Mouse (Mus musculus): ENCODE data around the gene Ecd.

GRCm38 (mm10) chr14:20324196-20324595 is 23.7 kb downstream of the Ecd start:
- TF ChIP-seq CTCF (IDR thresholded peaks at IDR 0.05; ENCODE audit: borderline replicate concordance, extremely low read depth, insufficient read depth, insufficient read length): no peak
- TF ChIP-seq POLR2A (IDR thresholded peaks at IDR 0.05; ENCODE audit: borderline replicate concordance, extremely low read depth, insufficient read depth, insufficient read length, poor library complexity, severe bottlenecking): no peak
